Mouse (Mus musculus) ES-E14 (cell line): ENCODE measurements around the gene Dhx40.

Experiments used
- CHD2 ChIP-seq: IDR thresholded peaks from 2 replicates; pipeline ENCODE4 v1.6.1; 2014; ENCODE audit warnings: mild to moderate bottlenecking, low read depth, low read length, inconsistent platforms
- HCFC1 ChIP-seq: IDR thresholded peaks from 2 replicates; pipeline ENCODE4 v1.6.1; 2012; ENCODE audit warnings: low read length, inconsistent platforms, borderline replicate concordance; ENCODE audit not compliant: insufficient read depth
- MAFK ChIP-seq: IDR thresholded peaks from 2 replicates; pipeline ENCODE4 v1.6.1; 2014; ENCODE audit warnings: mild to moderate bottlenecking, low read depth, low read length, inconsistent platforms; ENCODE audit not compliant: insufficient read depth
- ZC3H11A ChIP-seq: IDR thresholded peaks from 2 replicates; pipeline ENCODE4 v1.6.1; 2012; ENCODE audit warnings: low read depth, mild to moderate bottlenecking, inconsistent platforms, low read length, borderline replicate concordance
- ZNF384 ChIP-seq: IDR thresholded peaks from 2 replicates; pipeline ENCODE4 v1.6.1; 2012; ENCODE audit warnings: low read depth, low read length, inconsistent platforms

DNA sequence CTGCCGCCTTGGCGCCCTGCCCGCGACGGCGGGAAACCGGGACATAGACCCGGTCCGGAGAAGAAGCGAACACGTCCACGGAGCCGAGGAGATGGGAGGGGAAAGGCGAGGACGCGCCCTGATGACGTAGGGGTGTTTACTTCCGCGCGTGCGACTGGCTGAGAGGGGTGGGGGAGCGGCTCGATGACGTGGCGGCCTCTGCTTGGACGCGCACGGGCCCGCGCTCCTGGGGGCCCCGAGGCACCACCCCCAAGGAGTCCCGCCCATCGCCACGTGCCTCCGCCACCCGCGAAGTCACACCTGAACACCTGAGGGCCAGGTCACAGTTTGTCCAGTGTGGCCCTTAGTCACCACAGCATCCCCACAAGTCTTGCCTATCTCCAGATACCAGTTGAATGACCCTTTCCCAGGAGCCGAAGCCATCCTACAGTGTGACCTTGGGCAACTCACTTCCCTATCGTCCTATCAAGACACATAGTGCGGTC lies at the start of gene Dhx40:
- no peak for TF ChIP-seq MAFK
- TF ChIP-seq CHD2: no peak
- no peak for TF ChIP-seq ZNF384
- no peak for TF ChIP-seq ZC3H11A
- peak; percentile 78; the same call in 1 of the 2 replicates for TF ChIP-seq HCFC1
